Mouse (Mus musculus) splenic B cell, adult 2 months (primary cell): ENCODE measurements at regions not wholly inside any gene's neighbourhood (a gene's known extent, or its start where the extent isn't known, plus 50 kb on each side); places are given as distances from the start of the nearest gene placed in this dataset.

Source experiments
- DNase-seq: peaks from one replicate; pipeline ENCODE4 v3.0.0-alpha.2; 2011; ENCODE audit warnings: low read depth, low spot score
- H3K27me3 ChIP-seq: 2 replicates; pipeline ENCODE4 v1.6.1; 2012; ENCODE audit warnings: mild to moderate bottlenecking, low read length, moderate library complexity, mixed read lengths; ENCODE audit not compliant: control insufficient read depth, poor library complexity, insufficient read depth, severe bottlenecking
- H3K36me3 ChIP-seq: 2 replicates; pipeline ENCODE4 v1.6.1; 2012; ENCODE audit warnings: mild to moderate bottlenecking, low read length, moderate library complexity, mixed read lengths; ENCODE audit not compliant: control insufficient read depth, poor library complexity, insufficient read depth, severe bottlenecking

DNA sequence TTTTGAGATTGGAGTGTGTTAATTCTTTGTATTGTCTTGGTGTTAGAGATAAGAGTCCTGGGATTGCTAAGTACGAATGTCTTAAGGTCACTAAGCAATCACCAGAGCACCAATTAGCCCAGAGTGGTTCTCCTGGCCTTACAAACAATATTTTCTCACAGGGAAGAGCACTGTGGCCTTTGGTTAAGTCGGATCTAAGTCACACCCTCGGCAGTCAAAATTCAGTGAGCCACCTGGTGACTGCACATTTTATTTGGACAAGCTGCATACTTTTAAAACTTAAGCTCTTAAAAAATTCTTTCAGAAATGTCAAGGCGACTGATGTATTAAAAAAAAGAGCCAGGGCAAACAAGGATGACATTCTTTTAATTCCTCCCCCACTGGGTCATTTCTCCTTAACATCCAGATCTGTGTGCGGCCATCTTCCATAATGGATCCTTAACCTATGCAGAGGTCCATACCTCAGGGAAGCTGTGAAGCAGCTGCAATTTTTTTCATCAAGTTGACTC is 60.9 kb upstream of the Foxa2 start:
- no peak for DNase-seq
- Histone ChIP-seq H3K27me3 (no peaks in the 10 kb centered on the region), H3K36me3 (no peaks in the 10 kb centered on the region)

DNA sequence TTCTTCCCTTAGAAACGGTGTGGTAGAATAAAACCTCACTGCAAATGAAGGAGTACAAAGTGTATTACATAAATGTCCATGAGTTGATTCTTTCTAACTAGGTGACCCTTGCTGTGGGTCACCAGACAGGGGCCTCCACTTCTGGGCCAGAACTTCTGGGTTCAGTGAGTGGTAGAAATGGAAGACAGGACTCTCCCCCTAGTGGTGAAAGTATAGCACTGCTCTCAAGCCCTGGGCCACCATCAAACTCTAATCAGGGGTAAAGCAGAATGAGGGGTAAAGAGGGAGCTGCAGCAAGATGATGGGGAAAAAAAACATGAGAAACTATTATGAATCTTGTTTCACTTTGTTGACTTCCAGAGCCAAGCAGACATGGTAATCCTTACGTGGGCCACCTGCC is 63.4 kb upstream of the Foxa2 start:
- H3K27me3 ChIP-seq: no peaks in the 10 kb centered on the region
- DNase-seq: peak; percentile 13
- H3K36me3 ChIP-seq: no peaks in the 10 kb centered on the region

DNA sequence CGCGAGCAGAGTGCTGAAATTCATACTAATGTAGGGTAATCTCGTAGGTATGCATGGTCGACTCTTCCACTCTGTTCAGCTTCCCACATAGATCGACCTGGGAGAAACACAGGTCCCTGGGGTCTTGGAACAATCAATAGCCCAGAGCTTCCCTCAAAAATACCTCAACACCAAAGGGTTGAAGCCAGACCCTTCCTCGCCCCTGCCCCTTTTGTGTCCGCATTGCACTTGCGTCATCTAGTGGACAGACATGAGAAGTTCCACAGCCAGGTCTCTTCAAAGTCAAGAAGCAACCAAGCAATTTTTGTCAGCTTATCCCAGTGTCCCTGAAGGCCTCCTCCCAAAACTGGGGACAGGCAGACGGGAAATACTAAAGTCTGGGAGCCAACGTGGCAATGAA is 65.1 kb upstream of the Foxa2 start:
- Histone ChIP-seq H3K36me3 (no peaks in the 10 kb centered on the region), H3K27me3 (no peaks in the 10 kb centered on the region)
- no peak for DNase-seq

DNA sequence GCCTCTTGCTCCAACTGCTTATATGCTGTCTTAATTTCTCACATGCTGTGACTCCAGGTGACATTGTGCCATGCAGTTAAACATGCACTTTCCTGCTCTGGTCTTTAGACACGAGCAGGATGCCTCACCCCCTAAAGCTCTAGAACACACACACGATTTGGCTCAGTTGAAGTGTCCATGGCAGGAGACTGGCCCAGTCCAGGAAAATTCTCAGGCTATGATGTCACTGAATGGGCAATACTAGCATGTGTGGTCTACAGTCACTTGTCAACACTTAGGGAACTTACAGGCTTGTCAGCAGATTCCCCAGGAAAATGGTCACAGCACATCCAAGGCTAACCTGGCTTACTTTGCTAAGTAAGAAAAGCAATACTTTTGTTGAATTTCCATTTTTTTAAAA is 66.4 kb upstream of the Foxa2 start:
- DNase-seq: no peak
- no peaks in the 10 kb centered on the region for H3K36me3 ChIP-seq

DNA sequence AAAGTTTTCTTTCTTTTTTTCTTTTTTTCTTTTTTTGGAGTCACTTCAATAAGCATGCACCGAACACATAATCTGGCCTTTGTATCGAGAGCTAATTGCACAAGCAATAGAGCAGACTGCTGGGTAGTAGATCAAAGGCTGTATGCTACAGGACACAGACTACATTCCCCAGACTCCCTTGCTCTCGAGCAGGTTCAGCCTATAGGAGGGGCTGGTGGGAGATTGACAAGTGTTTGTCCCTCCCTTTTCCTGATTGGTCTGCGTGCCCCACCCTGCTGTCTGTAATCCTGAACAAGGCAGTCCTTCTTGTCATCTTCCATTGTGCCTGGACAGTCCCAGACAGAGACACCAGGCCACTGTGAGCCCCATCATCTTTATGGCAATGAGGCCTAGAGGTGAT is 67.8 kb upstream of the Foxa2 start:
- H3K27me3 ChIP-seq: no peaks in the 10 kb centered on the region
- DNase-seq: no peak
- H3K36me3 ChIP-seq: no peaks in the 10 kb centered on the region

More for the DNA sequence above, 66.4 kb upstream of the Foxa2 start:
- no peaks in the 10 kb centered on the region for H3K27me3 ChIP-seq

DNA sequence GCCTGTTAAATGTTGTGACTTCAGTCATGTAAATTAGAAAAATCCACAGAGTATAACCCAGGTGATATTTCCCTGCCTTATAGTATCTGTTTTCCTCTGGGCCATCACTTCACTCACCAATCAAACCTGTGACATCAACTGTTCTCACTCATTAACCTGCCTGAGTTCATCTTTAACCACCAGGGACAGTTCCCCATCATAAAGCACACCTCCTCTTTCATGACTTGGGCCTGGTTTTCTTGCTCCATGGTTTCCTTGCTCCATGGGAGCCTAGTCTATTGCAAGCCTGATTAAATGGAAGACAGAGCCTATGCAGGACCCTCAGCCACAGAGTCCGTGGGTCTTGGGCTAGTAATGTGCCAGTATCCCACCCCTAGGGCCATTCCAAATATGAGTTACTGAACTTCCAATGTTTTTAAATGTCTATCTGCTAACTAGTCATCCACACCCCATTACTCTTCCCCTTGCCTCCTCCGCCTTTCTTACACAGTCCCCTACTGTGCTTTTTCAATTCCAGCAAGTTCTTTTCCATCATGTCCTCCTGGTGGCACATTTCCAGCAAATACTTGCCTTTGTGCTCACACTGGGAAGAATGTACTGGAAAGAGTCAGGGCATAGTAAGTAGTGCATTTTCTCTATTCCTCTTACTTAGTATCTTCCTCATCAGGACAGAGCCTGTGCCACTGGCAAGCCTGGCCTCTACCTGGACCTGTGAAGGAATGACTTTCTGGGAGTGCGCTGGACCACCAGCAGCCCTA is 69.4 kb upstream of the Foxa2 start:
- Histone ChIP-seq H3K27me3 (no peaks in the 10 kb centered on the region), H3K36me3 (no peaks in the 10 kb centered on the region)
- DNase-seq: no peak

DNA sequence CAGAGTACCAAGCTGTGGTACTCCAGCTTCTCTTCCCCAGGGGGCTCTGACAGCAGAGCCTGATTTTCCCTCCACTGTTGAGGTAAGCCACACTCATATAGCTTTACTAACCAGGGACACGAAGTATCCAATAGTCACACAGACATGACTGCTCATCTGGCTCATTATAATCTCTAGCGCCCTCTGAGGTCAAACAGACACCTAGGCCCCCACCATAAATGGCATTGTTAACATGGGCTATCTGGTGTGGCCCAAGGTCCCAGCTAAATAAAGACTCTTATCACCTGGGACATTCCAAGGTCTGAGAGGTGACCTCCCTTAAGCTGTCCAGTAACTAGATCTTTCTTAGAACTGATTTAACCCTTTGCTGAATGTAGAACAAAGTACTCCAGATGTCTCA is 70.7 kb upstream of the Foxa2 start:
- Histone ChIP-seq H3K27me3 (no peaks in the 10 kb centered on the region), H3K36me3 (no peaks in the 10 kb centered on the region)
- no peak for DNase-seq

DNA sequence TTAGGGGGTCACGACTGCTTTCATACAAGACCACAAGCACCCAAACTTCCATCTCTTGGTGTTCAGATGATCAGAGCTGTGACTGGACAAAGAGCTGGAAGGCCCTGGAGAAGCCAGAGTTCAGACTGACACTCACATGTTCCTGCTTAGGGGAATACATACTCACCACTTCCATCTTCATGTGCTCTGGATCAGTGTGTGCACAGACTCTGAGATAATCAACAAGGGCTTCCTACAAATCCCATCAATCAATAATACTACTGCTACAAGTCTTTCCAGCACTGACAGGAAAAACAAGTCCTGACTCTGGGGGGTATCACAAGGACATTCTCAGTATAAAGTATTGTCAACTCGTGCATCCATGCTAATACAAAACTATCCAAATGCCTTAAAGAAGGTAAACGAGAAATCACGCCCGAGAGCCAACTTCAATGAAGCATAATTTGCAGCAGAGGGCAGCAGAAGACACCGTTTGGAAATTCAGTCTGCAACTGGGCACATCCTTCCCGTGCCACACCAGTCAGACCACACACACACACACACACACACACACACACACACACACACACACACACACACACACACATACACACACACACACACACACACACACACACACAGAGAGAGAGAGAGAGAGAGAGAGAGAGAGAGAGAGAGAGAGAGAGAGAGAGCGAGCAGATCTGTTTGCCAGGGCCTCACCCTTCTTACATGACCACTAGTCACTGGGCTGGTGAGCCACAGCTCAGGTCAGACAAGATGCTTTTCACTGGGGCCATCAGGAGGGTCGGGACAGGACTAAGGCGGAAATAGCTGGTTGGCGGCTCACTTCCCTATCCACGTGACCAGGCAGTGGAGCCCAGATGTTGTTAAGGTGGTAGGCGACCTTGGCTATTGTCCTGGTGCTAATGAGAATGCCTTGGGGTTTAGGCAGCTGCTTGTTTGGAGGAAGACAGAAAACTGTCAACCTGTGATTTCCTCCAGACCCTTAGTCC is 75.4 kb upstream of the Foxa2 start:
- DNase-seq: peak; percentile 35
- H3K27me3 ChIP-seq: no peaks in the 10 kb centered on the region

DNA sequence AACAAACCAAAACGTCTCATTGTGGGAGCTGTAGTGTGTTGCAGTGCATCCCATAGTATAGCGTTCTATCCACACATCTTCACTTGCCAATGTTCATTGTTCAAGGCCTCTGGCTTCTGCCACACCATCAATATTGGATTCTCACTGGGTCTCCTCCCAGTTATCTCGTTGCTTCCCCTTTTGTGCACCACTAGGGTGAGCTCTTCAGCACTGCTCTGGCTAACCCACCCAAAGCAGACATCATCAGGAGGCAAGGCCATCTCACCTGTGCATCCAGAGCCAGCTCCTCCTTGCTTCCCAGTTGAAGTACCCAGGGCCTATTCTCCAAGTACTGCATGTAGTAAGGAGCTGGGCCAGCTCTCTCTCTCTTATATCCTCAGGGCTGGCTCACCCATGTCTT is 77.0 kb upstream of the Foxa2 start:
- no peaks in the 10 kb centered on the region for H3K36me3 ChIP-seq
- no peaks in the 10 kb centered on the region for H3K27me3 ChIP-seq
- DNase-seq: peak; percentile 4

More for the DNA sequence above, 75.4 kb upstream of the Foxa2 start:
- no peaks in the 10 kb centered on the region for H3K36me3 ChIP-seq

DNA sequence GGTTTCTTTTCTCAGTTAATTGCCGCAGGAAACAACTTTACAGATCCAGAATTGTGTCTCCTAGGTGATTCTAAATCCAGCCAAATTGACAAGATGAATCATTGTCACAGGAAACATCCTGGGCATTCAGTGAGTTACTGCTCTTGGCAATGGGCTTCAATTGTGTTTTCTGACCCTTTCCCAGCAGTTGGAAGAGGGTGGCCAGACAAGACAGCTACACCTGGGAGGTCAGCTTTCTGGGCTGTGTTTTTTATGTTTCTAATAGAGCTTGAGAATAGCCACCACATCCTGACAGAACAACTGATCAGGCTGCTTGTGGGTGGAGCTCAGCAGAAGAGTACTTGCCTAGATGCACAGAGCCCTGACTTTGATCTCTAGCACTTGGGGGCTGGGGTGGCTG is 87.0 kb upstream of the Foxa2 start:
- no peaks in the 10 kb centered on the region for H3K27me3 ChIP-seq
- DNase-seq: no peak
- no peaks in the 10 kb centered on the region for H3K36me3 ChIP-seq

DNA sequence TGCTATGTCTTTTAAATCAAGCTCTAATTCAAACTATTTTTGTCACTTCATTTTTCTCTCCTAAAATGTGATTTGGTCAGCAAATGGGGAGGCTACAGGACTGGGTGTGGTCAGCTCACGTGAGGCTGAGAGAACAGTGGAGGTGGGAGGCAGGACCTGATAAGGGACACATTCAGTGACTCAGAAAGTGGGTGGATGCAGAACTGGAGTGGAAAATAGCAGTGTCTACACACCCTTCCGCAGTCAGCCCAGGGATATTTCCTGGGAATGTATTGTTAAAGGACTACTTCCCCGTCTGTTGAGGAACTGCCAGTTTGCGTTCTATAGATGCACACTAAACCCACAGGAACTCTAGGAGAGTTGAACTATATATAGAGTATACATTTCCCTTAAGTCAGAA is 95.2 kb upstream of the Foxa2 start:
- Histone ChIP-seq H3K36me3 (no peaks in the 10 kb centered on the region), H3K27me3 (no peaks in the 10 kb centered on the region)
- DNase-seq: no peak

DNA sequence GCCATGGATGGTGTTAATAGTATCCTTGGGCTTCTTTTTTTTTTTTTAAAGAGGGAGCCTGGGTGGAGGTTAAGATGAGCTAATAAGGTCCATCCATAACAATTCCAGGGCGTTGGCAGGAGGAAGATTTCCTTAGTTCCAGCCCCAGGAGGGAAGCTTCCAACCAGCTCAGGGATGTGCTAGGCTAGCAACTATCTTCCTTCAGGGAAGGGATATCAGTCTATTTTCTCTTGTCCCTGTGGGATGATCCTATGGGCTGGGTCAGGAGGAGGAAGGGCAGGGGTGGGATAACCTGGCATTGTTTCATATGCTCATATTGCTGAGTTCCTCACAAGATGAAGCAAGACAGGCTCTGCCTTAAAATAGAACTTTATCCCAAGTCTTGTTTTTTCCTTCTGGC is 98.0 kb upstream of the Foxa2 start:
- no peaks in the 10 kb centered on the region for H3K36me3 ChIP-seq
- no peak for DNase-seq
- H3K27me3 ChIP-seq: no peaks in the 10 kb centered on the region

DNA sequence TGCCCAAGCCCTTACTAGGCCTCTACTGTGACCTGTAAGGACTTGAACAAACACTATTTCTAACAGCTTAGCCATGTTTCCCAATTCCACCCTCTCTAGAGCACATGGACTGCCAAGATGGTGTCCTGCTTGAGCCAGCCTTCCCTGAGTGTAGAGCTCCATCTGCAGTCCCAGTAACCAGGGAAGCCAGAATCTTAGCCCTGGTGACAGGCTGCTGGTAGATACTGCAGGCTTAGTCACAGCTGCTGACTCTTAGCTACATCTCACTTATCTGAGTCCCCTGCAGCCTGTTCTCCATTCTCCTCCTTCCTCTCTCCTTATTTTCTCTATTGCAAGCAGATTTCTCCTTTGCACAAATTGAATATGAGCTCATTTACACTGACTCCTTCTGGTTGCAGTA is 101.5 kb upstream of the Foxa2 start:
- no peak for DNase-seq
- no peaks in the 10 kb centered on the region for H3K27me3 ChIP-seq
- H3K36me3 ChIP-seq: no peaks in the 10 kb centered on the region

DNA sequence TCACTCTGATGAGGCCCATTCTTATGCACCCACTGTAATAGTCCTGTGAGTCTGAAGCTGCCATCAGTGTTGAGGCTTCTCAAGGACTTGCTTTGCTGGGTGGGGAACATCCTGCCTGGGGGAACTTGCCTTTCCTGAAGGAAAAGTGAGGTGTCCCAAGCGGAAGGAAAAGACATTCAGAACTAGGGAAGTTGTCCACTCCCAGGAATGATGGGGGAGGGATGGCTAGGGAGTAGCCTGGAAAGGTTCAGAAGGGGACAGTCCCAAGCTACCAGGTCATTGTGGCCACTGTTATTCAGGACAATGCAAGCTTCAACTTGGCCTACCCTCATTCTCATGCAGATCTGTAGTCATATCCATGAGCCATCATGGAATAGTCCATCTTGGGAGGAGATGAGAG is 102.7 kb upstream of the Foxa2 start:
- Histone ChIP-seq H3K36me3 (no peaks in the 10 kb centered on the region), H3K27me3 (no peaks in the 10 kb centered on the region)
- DNase-seq: no peak
